Mouse (Mus musculus) liver, embryonic 14.5 days (tissue): Measurements from ENCODE around the gene Kif16b. TPM values are rescaled to one million over a fixed set of nuclear protein-coding genes. Genes with fewer than 3 reads are reported as not detected.

Source experiments
- ATAC-seq: fragments of 200-750 bp; cut with Nextera tagmentation; 2 replicates; pipeline ENCODE4 v1.8.0; 2017; ENCODE audit warnings: moderate number of reproducible peaks, mild to moderate bottlenecking, moderate library complexity; ENCODE audit not compliant: insufficient read depth
- DNase-seq, 3 experiments: peaks; one replicate each; pipeline ENCODE4 v3.0.0-alpha.2; 2012 to 2013; ENCODE audit warnings: low read depth in 3 of 3, low spot score in 3 of 3
- H3K27ac ChIP-seq: fragments of 300-500 bp; sonication (generic); 2 replicates; pipeline ENCODE4 v1.5.1; 2014; ENCODE audit warnings: moderate library complexity, mild to moderate bottlenecking, control low read depth, inconsistent platforms
- H3K27me3 ChIP-seq: fragments of 300-500 bp; sonication (generic); 2 replicates; pipeline ENCODE4 v1.6.1; 2014; ENCODE audit warnings: mild to moderate bottlenecking, low read length, moderate library complexity; ENCODE audit not compliant: control insufficient read depth, insufficient read depth
- H3K36me3 ChIP-seq: fragments of 300-500 bp; sonication (generic); replicated peaks from 2 replicates; pipeline ENCODE4 v1.6.1; 2014; ENCODE audit warnings: low read depth; ENCODE audit not compliant: control insufficient read depth, insufficient read depth
- H3K4me1 ChIP-seq, 2 experiments: fragments of 200-500 bp in 1 of 2; fragments of 300-500 bp in 1 of 2; sonication (generic) in 1 of 2; replicated peaks; 2 replicates each; pipeline ENCODE4 v1.6.1; 2012 to 2014; ENCODE audit warnings: antibody characterized with exemption in 1 of 2, inconsistent platforms in 1 of 2, low read length in 1 of 2; ENCODE audit not compliant: control insufficient read depth in 2 of 2, insufficient read depth in 2 of 2
- H3K4me2 ChIP-seq: fragments of 300-500 bp; sonication (generic); 2 replicates; pipeline ENCODE4 v1.6.1; 2014; ENCODE audit warnings: low read depth, mild to moderate bottlenecking, control low read depth, moderate library complexity
- H3K4me3 ChIP-seq, 2 experiments: fragments of 200-500 bp in 1 of 2; fragments of 300-500 bp in 1 of 2; sonication (generic) in 1 of 2; 2 replicates each; pipeline ENCODE4 v1.5.1; 2012 to 2014; ENCODE audit warnings: low read depth in 2 of 2, low read length in 2 of 2, mild to moderate bottlenecking in 2 of 2, control low read depth in 1 of 2, inconsistent platforms in 1 of 2, moderate library complexity in 1 of 2; ENCODE audit not compliant: insufficient read depth in 1 of 2
- H3K9ac ChIP-seq: fragments of 300-500 bp; sonication (generic); replicated peaks from 2 replicates; pipeline ENCODE4 v1.6.1; 2014; ENCODE audit warnings: mild to moderate bottlenecking, control low read depth, moderate library complexity
- H3K9me3 ChIP-seq: fragments of 300-500 bp; sonication (generic); 2 replicates; pipeline ENCODE4 v1.6.1; 2016; ENCODE audit warnings: low read length, mixed read lengths; ENCODE audit not compliant: control insufficient read depth
- CTCF ChIP-seq: IDR thresholded peaks from 2 replicates; pipeline ENCODE4 v1.5.1; 2016; ENCODE audit warnings: antibody characterized with exemption, low read depth, control low read depth
- EP300 ChIP-seq: IDR thresholded peaks from 2 replicates; pipeline ENCODE4 v1.6.1; 2016; ENCODE audit warnings: antibody characterized with exemption, low read depth
- WGBS: fragments of 180-500 bp; shearing (Covaris S2); extraction: QIAGEN DNeasy Blood & Tissue Kit; methylation state at CpG from one replicate; pipeline ENCODE4 v1.1.7; 2014; ENCODE audit not compliant: insufficient replicate concordance; 5-methylcytosine and 5-hydroxymethylcytosine counted together
- polyA plus RNA-seq, 2 experiments: library from polyadenylated mRNA; depleted of rRNA in 1 of 2; stranded (reverse) in 1 of 2; unstranded in 1 of 2; fragments of >200 nt; fragmentation: Nextera tagmentation in 1 of 2; extraction: Ambion mirVana in 1 of 2; gene quantifications; 2 replicates each; pipeline versions ENCODE4 v1.2.1 to v1.2.3; 2012 to 2014

The Kif16b gene
- polyA plus RNA-seq, 2 experiments, result 2.2 to 2.5 TPM

- WGBS, result 66% methylated on average over 4 of the region's 4 CpGs
- H3K4me3 ChIP-seq, result no peak overlapping the region
- ATAC-seq, result no peak
- H3K27me3 ChIP-seq, result no peaks in the 10 kb centered on the region
- no peaks in the 10 kb centered on the region for H3K9me3 ChIP-seq
- H3K27ac ChIP-seq, result no peak overlapping the region
- no peak for DNase-seq
- no peak overlapping the region for H3K4me2 ChIP-seq
- no peak overlapping the region for H3K9ac ChIP-seq
- H3K36me3 ChIP-seq, result no peaks in the 10 kb centered on the region
- TF ChIP-seq CTCF (no peak), EP300 (no peak)
- H3K4me1 ChIP-seq, result no peaks in the 10 kb centered on the region
Measured at GRCm38 (mm10) chr2:142625756-142626155, 275.6 kb downstream of the Kif16b start.

GRCm38 (mm10) chr2:142625101-142625500 lies 276.2 kb downstream of the Kif16b start:
- H3K27ac ChIP-seq, result no peak overlapping the region
- no peak for ATAC-seq
- H3K36me3 ChIP-seq, result no peaks in the 10 kb centered on the region
- 45% methylated on average over 3 of the region's 3 CpGs for WGBS
- H3K9ac ChIP-seq, result no peak overlapping the region
- no peak overlapping the region for H3K4me2 ChIP-seq
- no peaks in the 10 kb centered on the region for H3K27me3 ChIP-seq
- H3K4me1 ChIP-seq, result no peaks in the 10 kb centered on the region
- no peak overlapping the region for H3K4me3 ChIP-seq
- no peak for DNase-seq
- TF ChIP-seq CTCF, result no peak
- TF ChIP-seq EP300, result no peak
- no peaks in the 10 kb centered on the region for H3K9me3 ChIP-seq

GRCm38 (mm10) chr2:142624254-142624653 lies 277.1 kb downstream of the Kif16b start:
- WGBS, result 59% methylated on average over 2 of the region's 2 CpGs
- ATAC-seq (no peak), DNase-seq (no peak)
- Histone ChIP-seq H3K4me2 (no peak overlapping the region), H3K27me3 (no peaks in the 10 kb centered on the region), H3K4me1 (no peaks in the 10 kb centered on the region), H3K9ac (no peak overlapping the region), H3K4me3 (no peak overlapping the region), H3K36me3 (no peaks in the 10 kb centered on the region), H3K9me3 (no peaks in the 10 kb centered on the region), H3K27ac (no peak overlapping the region)
- no peak for TF ChIP-seq EP300
- TF ChIP-seq CTCF, result no peak

- H3K27me3 ChIP-seq, result no peaks in the 10 kb centered on the region
- DNase-seq (no peak), ATAC-seq (no peak)
- WGBS, result 67% methylated on average over 4 of the region's 4 CpGs
- no peak overlapping the region for H3K9ac ChIP-seq
- H3K9me3 ChIP-seq, result no peaks in the 10 kb centered on the region
- no peaks in the 10 kb centered on the region for H3K4me1 ChIP-seq
- H3K4me3 ChIP-seq, result no peak overlapping the region
- TF ChIP-seq CTCF (no peak), EP300 (no peak)
- no peaks in the 10 kb centered on the region for H3K36me3 ChIP-seq
- H3K4me2 ChIP-seq, result no peak overlapping the region
- no peak overlapping the region for H3K27ac ChIP-seq
Measured at GRCm38 (mm10) chr2:142621152-142621551, 280.2 kb downstream of the Kif16b start.

GRCm38 (mm10) chr2:142619926-142620325 lies 281.4 kb downstream of the Kif16b start:
- Histone ChIP-seq H3K4me3 (no peak overlapping the region), H3K9ac (no peak overlapping the region), H3K36me3 (no peaks in the 10 kb centered on the region), H3K4me1 (no peaks in the 10 kb centered on the region), H3K9me3 (no peaks in the 10 kb centered on the region), H3K4me2 (no peak overlapping the region), H3K27ac (no peak overlapping the region), H3K27me3 (no peaks in the 10 kb centered on the region)
- ATAC-seq, result no peak
- no peak for TF ChIP-seq CTCF
- TF ChIP-seq EP300, result no peak
- no peak for DNase-seq

- H3K27me3 ChIP-seq, result no peaks in the 10 kb centered on the region
- H3K9me3 ChIP-seq, result no peaks in the 10 kb centered on the region
- no peaks in the 10 kb centered on the region for H3K36me3 ChIP-seq
- no peak overlapping the region for H3K27ac ChIP-seq
- TF ChIP-seq CTCF (no peak), EP300 (no peak)
- DNase-seq (no peak), ATAC-seq (no peak)
- no peaks in the 10 kb centered on the region for H3K4me1 ChIP-seq
- H3K9ac ChIP-seq, result no peak overlapping the region
- H3K4me3 ChIP-seq, result no peak overlapping the region
- WGBS, result 41% methylated on average over 5 of the region's 5 CpGs
- H3K4me2 ChIP-seq, result no peak overlapping the region
Measured at GRCm38 (mm10) chr2:142614535-142614934, 286.8 kb downstream of the Kif16b start.
